Mouse (Mus musculus) lung, postnatal 25 days (tissue): ENCODE measurements at regions not wholly inside any gene's neighbourhood (a gene's known extent, or its start where the extent isn't known, plus 50 kb on each side); places are given as distances from the start of the nearest gene placed in this dataset.

Experiments used
- DNase-seq: peaks from one replicate; pipeline ENCODE4 v3.0.0; 2022; ENCODE audit warnings: low spot score

GRCm38 (mm10) chr10:99902280-99903231 lies 112.9 kb upstream of the Kitl start:
- no peak for DNase-seq

GRCm38 (mm10) chr10:99900955-99901835 lies 114.2 kb upstream of the Kitl start:
- no peak for DNase-seq

GRCm38 (mm10) chr10:99893999-99894398 lies 121.4 kb upstream of the Kitl start:
- DNase-seq = no peak

- no peak for DNase-seq
These were observed 123.5 kb upstream of the Kitl start for GRCm38 (mm10) chr10:99891899-99892298.

GRCm38 (mm10) chr10:99881901-99882300 lies 122.4 kb upstream of the Csl start:
- DNase-seq = no peak

GRCm38 (mm10) chr10:99879362-99879761 lies 119.9 kb upstream of the Csl start:
- DNase-seq = no peak

GRCm38 (mm10) chr10:99864711-99865110 lies 105.3 kb upstream of the Csl start:
- no peak for DNase-seq

- no peak for DNase-seq
These were observed 101.0 kb upstream of the Csl start for GRCm38 (mm10) chr10:99860322-99861089.

- DNase-seq = no peak
These were observed 84.7 kb upstream of the Csl start for GRCm38 (mm10) chr10:99844110-99844509.

- peak; percentile 47 for DNase-seq
These were observed 81.8 kb upstream of the Csl start for GRCm38 (mm10) chr10:99841167-99841843.

GRCm38 (mm10) chr10:99840179-99840876 lies 80.9 kb upstream of the Csl start:
- peak; percentile 54 for DNase-seq

- no peak for DNase-seq
These were observed 77.5 kb upstream of the Csl start for GRCm38 (mm10) chr10:99836835-99837412.

GRCm38 (mm10) chr10:99834905-99835633 lies 75.6 kb upstream of the Csl start:
- peak; percentile 44 for DNase-seq

GRCm38 (mm10) chr10:99829974-99830373 lies 70.5 kb upstream of the Csl start:
- no peak for DNase-seq

- no peak for DNase-seq
These were observed 68.0 kb upstream of the Csl start for GRCm38 (mm10) chr10:99827476-99827875.

GRCm38 (mm10) chr10:99825881-99826280 lies 66.4 kb upstream of the Csl start:
- no peak for DNase-seq

GRCm38 (mm10) chr10:99812069-99812650 lies 52.7 kb upstream of the Csl start:
- DNase-seq = no peak

- no peak for DNase-seq
These were observed 52.0 kb upstream of the Csl start for GRCm38 (mm10) chr10:99811430-99811829.
